Mouse (Mus musculus) lung, postnatal 14 days (tissue): ENCODE measurements around the gene 7420426K07Rik.

Experiments
- DNase-seq: peaks from one replicate; pipeline ENCODE4 v3.0.0; 2021

The 7420426K07Rik gene

DNA sequence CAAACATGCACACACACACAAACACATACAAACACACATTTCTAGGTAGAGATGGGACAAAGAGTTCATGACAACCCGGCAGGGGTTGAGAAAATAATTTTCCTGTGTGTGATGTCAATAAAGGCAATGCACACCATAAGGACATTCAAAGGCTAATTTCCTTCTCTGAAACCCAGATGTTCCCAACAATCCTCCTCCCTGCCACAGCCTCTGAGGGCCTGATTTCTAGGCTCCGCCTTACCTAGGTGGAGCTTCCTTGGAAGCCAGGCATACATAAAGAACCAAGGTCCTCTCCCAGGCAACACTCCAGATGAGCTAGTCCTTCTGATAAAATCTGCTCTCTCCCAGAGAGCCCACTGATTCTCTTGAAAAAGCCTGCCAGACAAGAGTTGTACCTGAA lies at the start of gene 7420426K07Rik:
Gene 7420426K07Rik, plus strand, starts transcription at position 301 of the 400 bp plus-strand sequence.
- no peak for DNase-seq

DNA sequence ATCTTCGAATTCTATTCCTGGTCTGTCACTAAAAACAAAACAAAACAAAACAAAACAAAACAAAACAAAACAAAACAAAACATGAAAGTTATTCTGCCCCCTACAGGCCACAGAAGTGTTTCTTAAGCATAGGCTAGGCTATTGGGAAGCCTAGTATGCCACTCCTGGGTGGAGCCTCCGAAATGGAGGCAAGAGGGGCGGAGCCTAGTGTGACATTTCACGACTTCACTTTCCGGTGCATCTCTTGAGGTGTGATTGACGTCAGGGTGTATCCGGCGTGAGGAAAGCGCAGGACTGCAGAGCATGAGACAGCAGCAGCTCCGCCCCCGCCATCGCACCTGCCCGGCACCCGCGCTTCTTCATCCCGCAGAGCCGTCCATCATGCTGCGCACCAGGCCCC lies 46.7 kb upstream of the 7420426K07Rik start, which contains the start of gene Prr23a2:
Gene Prr23a2, plus strand, starts transcription at position 285 of the 400 bp plus-strand sequence.
- DNase-seq: no peak

- DNase-seq: peak; percentile 7
Measured at GRCm38 (mm10) chr9:98863463-98863862, 39.5 kb upstream of the 7420426K07Rik start.

- no peak for DNase-seq
Measured at GRCm38 (mm10) chr9:98864571-98864970, 38.3 kb upstream of the 7420426K07Rik start, which contains the start of gene Prr23a3. TSS of gene Prr23a3 (plus strand) at chr9:98864767.

DNA sequence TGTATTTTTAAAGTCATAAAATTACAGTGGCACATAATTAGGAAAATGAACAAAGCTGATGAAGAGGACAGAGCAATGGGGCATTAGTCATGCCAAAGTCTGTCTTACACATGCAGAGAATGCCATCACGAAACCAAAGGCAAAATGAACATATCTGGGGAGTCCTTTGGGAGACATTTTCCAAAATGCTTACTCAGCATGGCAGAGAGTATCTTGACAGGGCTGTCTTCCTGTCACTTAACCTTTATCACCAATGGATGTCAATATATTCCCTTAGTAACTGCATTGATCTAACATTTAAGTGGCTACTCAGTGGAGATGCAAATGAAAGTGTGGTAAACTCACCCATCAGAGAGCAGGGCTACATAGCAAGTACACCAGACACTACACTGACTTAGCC lies 1.4 kb upstream of the 7420426K07Rik start:
- no peak for DNase-seq

- no peak for DNase-seq
Measured at GRCm38 (mm10) chr9:98920629-98921523, 18.0 kb downstream of the 7420426K07Rik start.

GRCm38 (mm10) chr9:98923119-98923518 lies 20.2 kb downstream of the 7420426K07Rik start:
- DNase-seq: no peak

DNA sequence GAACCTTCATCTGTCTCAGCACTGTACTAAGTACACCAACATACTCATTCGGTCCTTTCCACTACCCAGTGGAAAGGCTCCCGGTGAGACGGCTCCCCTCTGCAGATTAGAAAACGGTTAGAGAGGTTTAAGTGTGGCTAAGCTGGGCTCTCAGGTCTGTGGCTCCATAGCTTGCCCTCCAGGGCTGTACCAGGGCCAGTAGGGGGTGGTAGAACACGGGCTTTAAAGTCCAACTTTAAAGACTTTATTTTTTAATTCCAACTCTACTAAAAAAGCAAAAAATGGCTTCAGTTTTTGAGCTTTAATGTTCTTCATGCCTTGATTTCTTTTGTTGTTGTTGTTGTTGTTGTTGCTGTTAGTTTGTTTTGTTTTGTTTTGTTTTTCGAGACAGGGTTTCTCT lies 21.3 kb downstream of the 7420426K07Rik start:
- DNase-seq: no peak

DNA sequence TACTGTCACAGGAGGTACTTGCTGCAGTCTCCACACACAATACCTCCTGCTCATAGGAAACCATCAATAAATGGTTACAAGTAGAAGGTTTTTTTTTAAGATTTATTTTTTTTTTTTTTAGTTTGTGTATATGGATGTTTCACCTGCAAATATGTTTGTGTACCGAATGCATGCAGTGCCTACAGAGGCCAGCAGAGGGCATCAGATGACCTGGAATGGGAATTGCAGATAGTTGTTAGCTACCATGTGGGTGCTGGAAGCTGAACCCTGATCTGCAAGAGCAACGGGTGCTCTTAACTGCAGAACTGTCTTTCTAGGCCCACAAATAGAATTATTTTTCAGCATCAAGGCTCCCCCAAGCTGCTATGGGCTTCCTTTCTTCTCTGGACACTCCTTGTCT lies 26.6 kb downstream of the 7420426K07Rik start:
- no peak for DNase-seq

- no peak for DNase-seq
Measured at GRCm38 (mm10) chr9:98932931-98933330, 30.0 kb downstream of the 7420426K07Rik start.

DNA sequence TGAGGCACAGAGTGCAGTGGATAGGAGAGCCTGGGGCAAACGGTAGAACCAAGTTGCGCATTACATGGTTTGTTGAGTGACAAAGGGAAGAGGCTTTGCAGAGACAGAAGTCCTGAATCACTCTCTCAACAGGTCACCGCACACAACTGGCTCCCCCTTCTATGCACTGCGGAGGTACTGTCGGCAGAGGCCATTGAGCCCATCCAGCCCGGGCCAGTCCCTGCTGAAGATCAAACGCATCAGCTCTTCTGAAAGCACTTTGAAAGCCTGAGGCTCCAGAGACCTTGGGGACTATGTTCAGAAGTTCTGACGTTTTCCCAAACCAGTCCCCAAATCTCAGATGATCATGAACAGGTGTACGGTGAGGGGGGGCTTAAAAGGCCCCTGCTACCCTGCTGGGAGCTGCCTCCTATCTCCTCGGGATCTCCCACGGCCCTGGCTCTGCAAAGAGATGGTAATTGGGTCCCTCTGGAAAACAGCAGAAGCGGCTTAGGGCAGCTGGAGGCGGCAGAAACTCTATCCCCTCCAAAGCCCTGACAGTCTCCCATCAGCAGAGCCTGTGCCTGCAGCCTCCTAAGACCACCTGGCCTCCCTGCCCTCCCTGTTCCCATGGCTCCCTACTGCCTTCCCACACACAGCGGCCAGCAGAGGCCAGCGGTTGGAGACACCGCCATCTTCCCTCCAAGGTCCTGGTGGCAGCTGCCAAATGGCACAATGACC lies 32.4 kb downstream of the 7420426K07Rik start:
- DNase-seq: no peak

DNA sequence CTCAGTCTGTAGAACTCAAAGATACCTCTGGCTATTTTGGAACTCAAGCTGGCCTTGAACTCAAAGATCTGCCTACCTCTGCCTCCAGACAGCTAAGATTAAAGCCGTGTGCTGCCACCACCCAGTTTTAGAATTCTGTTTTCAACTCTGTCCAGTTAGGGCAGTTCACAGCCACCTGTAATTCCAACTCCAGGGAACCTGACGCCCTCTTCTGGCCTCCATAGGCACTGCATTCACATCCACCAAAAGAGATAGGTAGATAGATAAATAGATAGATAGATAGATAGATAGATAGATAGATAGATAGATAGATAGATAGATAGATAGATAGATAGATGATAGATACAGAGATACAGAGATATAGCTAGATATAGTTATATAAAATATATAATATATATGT lies 36.4 kb downstream of the 7420426K07Rik start:
- DNase-seq: no peak

GRCm38 (mm10) chr9:98952171-98953050 lies 49.5 kb downstream of the 7420426K07Rik start:
- no peak for DNase-seq

DNA sequence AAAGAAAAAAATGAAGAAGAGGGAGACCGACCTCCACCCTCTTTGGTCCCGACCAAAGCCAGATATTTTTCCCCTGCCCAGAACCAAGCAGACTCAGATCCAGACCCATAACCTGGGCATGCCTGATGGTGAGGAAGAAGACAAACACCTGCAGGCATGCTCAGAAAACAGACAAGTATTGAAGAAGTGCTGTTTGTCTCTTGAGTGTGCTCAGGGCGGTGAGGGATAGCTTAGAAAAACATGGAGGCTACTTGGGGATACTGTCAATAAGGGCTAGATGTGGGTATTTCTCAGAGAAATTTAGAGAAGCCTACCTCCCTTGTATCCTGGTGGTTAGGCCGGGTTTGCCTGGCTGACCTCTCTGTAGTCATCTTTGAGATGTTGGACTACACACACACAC lies 50.4 kb downstream of the 7420426K07Rik start:
- DNase-seq: no peak

DNA sequence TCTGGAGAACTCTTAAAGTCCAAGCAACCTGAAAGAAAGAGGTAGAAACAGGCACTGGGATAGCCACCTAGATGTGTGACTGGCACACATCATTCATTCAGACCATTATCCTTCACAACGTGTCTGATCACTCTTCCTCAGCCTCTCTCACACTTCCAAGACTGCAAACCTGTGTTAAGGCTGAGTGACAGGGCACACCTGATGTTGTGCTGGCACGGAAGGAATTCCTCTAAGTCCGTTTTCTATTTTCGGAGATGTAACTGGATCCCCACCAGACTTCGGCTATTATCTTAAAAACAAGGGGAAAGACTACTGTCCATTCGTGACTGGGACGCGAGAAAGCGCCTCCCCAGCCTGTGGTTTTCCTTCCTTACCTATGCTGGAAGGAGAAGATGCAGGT lies 50.9 kb downstream of the 7420426K07Rik start:
- no peak for DNase-seq
